Mouse (Mus musculus): Measurements from ENCODE around the gene Tdo2. TPM values are rescaled to one million over a fixed set of nuclear protein-coding genes. Genes with fewer than 3 reads are reported as not detected.
A peak's percentile ranks its signal among the peaks of the same experiment; 100 is the strongest.

The Tdo2 gene
- polyA plus RNA-seq, 1 experiment, result not detected

DNA sequence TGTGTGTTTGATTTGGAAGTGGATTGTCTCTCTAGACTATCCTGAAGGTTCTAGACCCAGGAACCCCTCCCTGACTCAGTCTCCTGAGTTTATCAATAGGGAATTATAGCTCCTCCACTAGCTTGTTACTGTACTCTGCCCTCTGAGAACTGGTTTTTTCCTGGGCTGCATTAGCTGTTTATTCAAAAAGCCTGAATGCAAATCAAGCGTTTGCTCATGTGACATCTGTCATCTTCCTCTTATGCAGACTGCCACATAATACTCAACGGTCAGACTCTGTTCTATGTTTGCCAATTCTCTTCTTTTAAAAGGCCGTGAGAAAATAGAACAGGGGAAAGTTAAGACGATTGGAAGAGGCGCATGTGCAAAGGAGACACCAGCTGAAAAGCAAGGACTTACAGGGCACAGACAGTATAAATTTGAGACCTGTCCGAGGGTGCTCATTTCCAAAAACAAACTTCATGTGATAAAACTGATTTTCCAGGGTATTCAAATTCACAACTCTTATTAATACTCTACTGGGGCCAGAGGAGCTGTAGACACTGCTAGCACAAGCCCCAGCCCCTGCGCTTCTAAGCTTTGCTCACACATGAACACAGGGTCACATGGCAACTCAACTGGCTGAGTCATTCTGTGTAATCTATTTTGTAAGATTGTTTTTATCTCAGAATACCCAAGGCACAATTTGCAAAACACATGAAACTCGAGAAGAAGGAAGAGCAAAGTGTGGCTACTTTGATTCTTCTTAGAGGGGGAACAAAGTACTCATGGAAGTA is 7.3 kb upstream of the Tdo2 start:
- H3ac ChIP-seq (ENCODE audit: control insufficient read depth, insufficient read length, low read depth), result no peak overlapping the region
- peaks cover 2% of the 10 kb centered on the region for H3K79me3 ChIP-seq (ENCODE audit: low read depth)
- H3K27me3 ChIP-seq (ENCODE audit: control insufficient read depth, insufficient read depth, insufficient read length), result no peaks in the 10 kb centered on the region
- no peaks in the 10 kb centered on the region for H3K36me3 ChIP-seq (ENCODE audit: control insufficient read depth, insufficient read depth)
- no peak overlapping the region for H3K4me3 ChIP-seq (ENCODE audit: insufficient read depth, poor library complexity, severe bottlenecking)
- TF ChIP-seq MYOG (IDR thresholded peaks at IDR 0.05; ENCODE audit: control insufficient read depth, extremely low read depth, insufficient read length) (no peak), USF1 (IDR thresholded peaks at IDR 0.05; ENCODE audit: low read depth) (peak; percentile 24), FOSL1 (IDR thresholded peaks at IDR 0.05; ENCODE audit: insufficient read depth, low read length, poor library complexity, severe bottlenecking) (no peak), CTCF (IDR thresholded peaks at IDR 0.05; ENCODE audit: control insufficient read depth, insufficient read depth, insufficient read length) (no peak), CEBPB (IDR thresholded peaks at IDR 0.05; ENCODE audit: low read depth) (no peak), MAX (IDR thresholded peaks at IDR 0.05) (no peak), MYOD1 (IDR thresholded peaks at IDR 0.05; ENCODE audit: control insufficient read depth, insufficient read length, low read depth) (no peak)
- no peaks in the 10 kb centered on the region for H3K79me2 ChIP-seq (ENCODE audit: control insufficient read depth, insufficient read depth)

DNA sequence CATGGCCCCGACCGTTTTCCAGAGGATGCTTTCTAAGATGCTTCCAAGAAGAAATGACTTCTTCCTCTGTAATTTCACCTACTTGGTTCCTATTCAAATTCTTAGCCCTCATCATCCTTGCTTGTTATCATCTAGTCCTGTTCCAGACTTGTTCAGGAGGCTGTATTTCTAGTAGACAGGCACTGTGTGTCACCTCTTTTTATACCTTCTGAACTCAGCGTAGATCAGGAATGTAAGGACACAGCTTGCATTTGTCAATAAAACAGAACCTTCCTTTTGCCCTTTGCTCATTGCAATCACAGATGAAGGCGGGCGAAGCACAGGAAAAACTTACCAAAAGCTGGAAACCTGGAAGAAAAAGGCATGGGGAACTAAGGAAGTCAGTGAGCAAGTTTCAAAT is 6.0 kb upstream of the Tdo2 start, which contains the start of gene Asic5:
Asic5 (plus strand) TSS at position 301 of the 400 bp plus-strand sequence.
- Histone ChIP-seq H3K27me3 (ENCODE audit: control insufficient read depth, insufficient read depth, insufficient read length) (no peaks in the 10 kb centered on the region), H3K4me3 (ENCODE audit: insufficient read depth, poor library complexity, severe bottlenecking) (no peak within 1 kb of the TSS), H3K36me3 (ENCODE audit: control insufficient read depth, insufficient read depth) (no peaks in the 10 kb centered on the region), H3K79me2 (ENCODE audit: control insufficient read depth, insufficient read depth) (no peaks in the 10 kb centered on the region), H3K79me3 (ENCODE audit: low read depth) (peaks cover 2% of the 10 kb centered on the region), H3ac (ENCODE audit: control insufficient read depth, insufficient read length, low read depth) (no peak within 1 kb of the TSS)
- TF ChIP-seq MYOG (IDR thresholded peaks at IDR 0.05; ENCODE audit: control insufficient read depth, extremely low read depth, insufficient read length) (no peak), CEBPB (IDR thresholded peaks at IDR 0.05; ENCODE audit: low read depth) (no peak), FOSL1 (IDR thresholded peaks at IDR 0.05; ENCODE audit: insufficient read depth, low read length, poor library complexity, severe bottlenecking) (no peak)

DNA sequence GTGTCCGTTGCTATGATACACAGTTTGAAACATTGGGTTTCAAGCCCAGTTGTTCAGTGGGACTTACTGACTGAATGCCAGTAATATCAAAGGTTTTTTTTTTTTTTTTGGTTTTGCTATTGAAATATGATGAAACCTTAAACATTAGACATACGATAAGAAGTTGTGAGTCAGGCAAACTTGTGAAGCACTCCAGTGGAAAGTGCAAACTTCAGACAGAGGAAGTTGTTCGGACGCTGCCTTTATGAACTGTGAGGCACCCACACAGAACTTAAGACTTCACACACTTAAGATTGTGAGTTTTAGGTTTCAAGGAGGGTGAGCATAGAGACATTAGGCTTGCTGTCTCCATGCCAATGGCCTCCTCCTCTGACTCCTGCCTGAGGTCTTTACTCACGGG is 5.6 kb upstream of the Tdo2 start:
- Histone ChIP-seq H3K79me3 (ENCODE audit: low read depth) (peaks cover 2% of the 10 kb centered on the region), H3K36me3 (ENCODE audit: control insufficient read depth, insufficient read depth) (no peaks in the 10 kb centered on the region), H3K4me3 (ENCODE audit: insufficient read depth, poor library complexity, severe bottlenecking) (no peak overlapping the region), H3ac (ENCODE audit: control insufficient read depth, insufficient read length, low read depth) (no peak overlapping the region), H3K79me2 (ENCODE audit: control insufficient read depth, insufficient read depth) (no peaks in the 10 kb centered on the region), H3K27me3 (ENCODE audit: control insufficient read depth, insufficient read depth, insufficient read length) (no peaks in the 10 kb centered on the region)
- TF ChIP-seq MYOG (IDR thresholded peaks at IDR 0.05; ENCODE audit: control insufficient read depth, extremely low read depth, insufficient read length) (no peak), MAX (IDR thresholded peaks at IDR 0.05) (no peak), CEBPB (IDR thresholded peaks at IDR 0.05; ENCODE audit: low read depth) (no peak), MYOD1 (IDR thresholded peaks at IDR 0.05; ENCODE audit: control insufficient read depth, insufficient read length, low read depth) (no peak), FOSL1 (IDR thresholded peaks at IDR 0.05; ENCODE audit: insufficient read depth, low read length, poor library complexity, severe bottlenecking) (no peak), CTCF (IDR thresholded peaks at IDR 0.05; ENCODE audit: control insufficient read depth, insufficient read depth, insufficient read length) (no peak)

GRCm38 (mm10) chr3:81975607-81976006 is 395 bp downstream of the Tdo2 start:
- peaks cover 2% of the 10 kb centered on the region for H3K79me3 ChIP-seq (ENCODE audit: low read depth)
- H3K4me3 ChIP-seq (ENCODE audit: insufficient read depth, poor library complexity, severe bottlenecking), result no peak overlapping the region
- H3K36me3 ChIP-seq (ENCODE audit: control insufficient read depth, insufficient read depth), result no peaks in the 10 kb centered on the region
- peaks cover 4% of the 10 kb centered on the region for H3K27me3 ChIP-seq (ENCODE audit: control insufficient read depth, insufficient read depth, insufficient read length)
- H3K79me2 ChIP-seq (ENCODE audit: control insufficient read depth, insufficient read depth), result no peaks in the 10 kb centered on the region
- no peak overlapping the region for H3ac ChIP-seq (ENCODE audit: control insufficient read depth, insufficient read length, low read depth)
- TF ChIP-seq MYOG (IDR thresholded peaks at IDR 0.05; ENCODE audit: control insufficient read depth, extremely low read depth, insufficient read length) (no peak), MYOD1 (IDR thresholded peaks at IDR 0.05; ENCODE audit: control insufficient read depth, insufficient read length, low read depth) (no peak), MAX (IDR thresholded peaks at IDR 0.05) (no peak)

DNA sequence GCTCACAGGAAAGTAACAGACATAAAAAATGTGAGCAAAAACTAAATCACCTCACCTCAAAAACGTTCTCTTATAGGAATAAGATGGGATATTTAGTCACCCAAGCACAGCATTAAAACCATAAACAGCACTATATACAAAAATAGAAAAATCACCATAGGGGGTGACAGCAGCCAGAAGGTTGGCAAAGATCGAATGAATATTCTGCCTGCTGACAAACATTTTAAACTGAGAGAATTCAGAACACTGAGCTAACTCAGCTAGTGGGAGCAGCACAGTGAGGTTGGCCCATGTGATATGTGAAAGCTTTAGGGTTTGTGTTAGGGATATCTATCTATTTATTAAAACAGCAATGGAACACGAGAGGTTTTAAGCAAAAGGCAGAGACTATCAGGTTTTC is 11.4 kb downstream of the Tdo2 start:
- Histone ChIP-seq H3K4me3 (ENCODE audit: insufficient read depth, poor library complexity, severe bottlenecking) (no peak overlapping the region), H3K27me3 (ENCODE audit: control insufficient read depth, insufficient read depth, insufficient read length) (no peaks in the 10 kb centered on the region), H3K79me2 (ENCODE audit: control insufficient read depth, insufficient read depth) (no peaks in the 10 kb centered on the region), H3K36me3 (ENCODE audit: control insufficient read depth, insufficient read depth) (no peaks in the 10 kb centered on the region), H3ac (ENCODE audit: control insufficient read depth, insufficient read length, low read depth) (no peak overlapping the region), H3K79me3 (ENCODE audit: low read depth) (no peaks in the 10 kb centered on the region)
- TF ChIP-seq FOSL1 (IDR thresholded peaks at IDR 0.05; ENCODE audit: insufficient read depth, low read length, poor library complexity, severe bottlenecking), result no peak

GRCm38 (mm10) chr3:81963768-81964167 is 12.2 kb downstream of the Tdo2 start:
- Histone ChIP-seq H3K79me3 (ENCODE audit: low read depth) (no peaks in the 10 kb centered on the region), H3ac (ENCODE audit: control insufficient read depth, insufficient read length, low read depth) (no peak overlapping the region), H3K27me3 (ENCODE audit: control insufficient read depth, insufficient read depth, insufficient read length) (no peaks in the 10 kb centered on the region), H3K36me3 (ENCODE audit: control insufficient read depth, insufficient read depth) (no peaks in the 10 kb centered on the region), H3K4me3 (ENCODE audit: insufficient read depth, poor library complexity, severe bottlenecking) (no peak overlapping the region), H3K79me2 (ENCODE audit: control insufficient read depth, insufficient read depth) (no peaks in the 10 kb centered on the region)
- TF ChIP-seq MYOD1 (IDR thresholded peaks at IDR 0.05; ENCODE audit: control insufficient read depth, insufficient read length, low read depth) (no peak), FOSL1 (IDR thresholded peaks at IDR 0.05; ENCODE audit: insufficient read depth, low read length, poor library complexity, severe bottlenecking) (no peak), CTCF (IDR thresholded peaks at IDR 0.05; ENCODE audit: control insufficient read depth, insufficient read depth, insufficient read length) (no peak), MAX (IDR thresholded peaks at IDR 0.05) (no peak), CEBPB (IDR thresholded peaks at IDR 0.05; ENCODE audit: low read depth) (no peak), MYOG (IDR thresholded peaks at IDR 0.05; ENCODE audit: control insufficient read depth, extremely low read depth, insufficient read length) (no peak), USF1 (IDR thresholded peaks at IDR 0.05; ENCODE audit: low read depth) (no peak)

Data from C2C12 (cell line).